Mouse (Mus musculus): ENCODE measurements at regions not wholly inside any gene's neighbourhood (a gene's known extent, or its start where the extent isn't known, plus 50 kb on each side); places are given as distances from the start of the nearest gene placed in this dataset.

DNA sequence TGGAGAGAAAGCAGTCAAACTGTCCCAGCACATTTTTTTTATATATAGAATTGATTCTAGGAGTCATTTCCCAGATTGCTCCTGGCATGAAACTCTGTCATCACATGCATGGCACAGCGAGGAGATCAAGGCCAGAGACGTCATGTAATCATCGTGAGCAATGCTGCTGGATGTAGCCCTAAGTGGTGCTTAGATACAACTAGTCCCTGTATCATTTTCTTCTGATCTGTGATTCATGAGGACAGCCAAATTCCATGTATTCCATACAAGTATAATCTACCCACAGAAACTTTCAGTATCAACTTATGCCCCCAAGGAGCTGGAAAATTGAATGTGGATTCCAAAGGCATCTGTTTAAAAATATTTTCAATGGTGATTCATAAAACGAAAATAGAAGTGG, 87.6 kb upstream of the Prr30 start:
- no peak for TF ChIP-seq CTCF (IDR thresholded peaks at IDR 0.05; ENCODE audit: low read depth, low read length)
- no peak for TF ChIP-seq EP300 (IDR thresholded peaks at IDR 0.05; ENCODE audit: insufficient read depth, low read depth, low read length)
- TF ChIP-seq POLR2A (IDR thresholded peaks at IDR 0.05; ENCODE audit: insufficient read depth, low read length): no peak

Data from ES-Bruce4 (cell line).